Mouse (Mus musculus) bone marrow, adult 2 months (tissue): ENCODE measurements around the gene Sgsh.

Experiments
- CTCF ChIP-seq: fragments of 200-500 bp; IDR thresholded peaks from 2 replicates; pipeline ENCODE4 v1.5.1; 2011; ENCODE audit warnings: low read length, control low read depth; ENCODE audit not compliant: control insufficient read depth, insufficient read depth
- POLR2A ChIP-seq: fragments of 200-500 bp; IDR thresholded peaks from 2 replicates; pipeline ENCODE4 v1.6.1; 2011; ENCODE audit warnings: low read depth, mild to moderate bottlenecking, control low read depth, low read length, borderline replicate concordance; ENCODE audit not compliant: control insufficient read depth

DNA sequence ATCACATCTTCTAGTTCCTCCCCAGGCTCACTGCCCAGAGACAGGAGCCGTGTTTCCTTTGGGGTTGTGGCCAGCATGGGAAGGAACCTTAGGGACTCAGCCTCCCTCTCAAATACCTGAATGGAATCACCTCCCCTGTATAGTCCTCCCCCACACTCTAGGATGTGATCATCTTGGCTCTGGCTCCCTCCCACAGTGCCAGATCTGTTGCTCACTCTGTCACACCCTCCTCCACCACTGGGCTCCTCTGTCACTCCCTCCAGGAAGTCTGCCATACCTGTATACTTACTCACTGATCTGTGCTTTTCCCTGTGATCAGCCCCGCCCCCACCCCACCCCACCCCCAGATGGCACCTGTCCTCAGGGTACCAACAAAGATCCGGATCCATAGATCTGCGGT lies 24.7 kb downstream of the Sgsh start:
- no peak for TF ChIP-seq CTCF
- no peak for TF ChIP-seq POLR2A
